Mouse (Mus musculus) adrenal gland, adult 2 months (tissue): ENCODE measurements around the gene Abca3. TPM values are rescaled to one million over a fixed set of nuclear protein-coding genes. Genes with fewer than 3 reads are reported as not detected.
"Not testable (repeated sequence)": the region's sequence is repeated elsewhere in the genome, so short reads cannot be mapped to it uniquely, and the experiment has no call there.

Experiments used
- DNase-seq: peaks from one replicate; pipeline ENCODE4 v3.0.0; 2021
- microRNA-seq, 2 experiments: library from miRNA; unstranded; fragments of <30 nt; microRNA quantifications; one replicate each; pipeline ENCODE4 v1.2.0; 2021
- polyA plus RNA-seq: library from polyadenylated mRNA; depleted of rRNA; stranded (reverse); fragments of >200 nt; gene quantifications from 2 replicates; pipeline ENCODE4 v1.2.3, GENCODE M21; 2012; rRNA removed
- total RNA-seq, 2 experiments: library from RNA; stranded (reverse); gene quantifications; 2 replicates each; pipeline ENCODE4 v1.2.3; 2021

Abca3 gene
- total and polyA plus RNA-seq, 3 experiments, result 22.8 to 33.6 (median 24.0) TPM

DNA sequence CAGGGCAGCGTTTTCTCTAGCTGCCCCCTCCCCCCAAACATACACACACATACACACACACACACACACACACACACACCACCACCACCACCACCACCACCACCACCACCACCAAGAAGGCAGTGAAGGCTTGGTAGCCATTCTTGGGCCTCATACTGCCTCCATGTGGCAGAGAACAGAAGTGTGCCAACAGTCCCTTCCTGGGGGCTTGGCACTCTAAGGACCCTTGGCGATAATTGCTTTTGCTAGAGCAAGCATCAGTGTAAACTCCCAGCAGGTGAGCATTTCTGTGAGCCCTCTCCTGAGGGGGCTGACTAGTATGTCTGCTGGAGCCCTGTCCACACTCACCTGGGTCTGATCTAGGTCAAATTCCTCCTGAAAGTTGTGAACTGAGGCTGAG lies 89.4 kb downstream of the Abca3 start:
- DNase-seq, result no peak

GRCm38 (mm10) chr17:24442107-24442506 lies 90.4 kb downstream of the Abca3 start:
- no peak for DNase-seq

GRCm38 (mm10) chr17:24442632-24443155 lies 90.9 kb downstream of the Abca3 start, which contains the start of gene Dnase1l2:
Dnase1l2 (minus strand) TSS chr17:24443105.
- no peak for DNase-seq

GRCm38 (mm10) chr17:24443409-24443808 lies 91.7 kb downstream of the Abca3 start:
- no peak for DNase-seq

- DNase-seq, result no peak
Measured at GRCm38 (mm10) chr17:24446590-24446989, 94.8 kb downstream of the Abca3 start.

DNA sequence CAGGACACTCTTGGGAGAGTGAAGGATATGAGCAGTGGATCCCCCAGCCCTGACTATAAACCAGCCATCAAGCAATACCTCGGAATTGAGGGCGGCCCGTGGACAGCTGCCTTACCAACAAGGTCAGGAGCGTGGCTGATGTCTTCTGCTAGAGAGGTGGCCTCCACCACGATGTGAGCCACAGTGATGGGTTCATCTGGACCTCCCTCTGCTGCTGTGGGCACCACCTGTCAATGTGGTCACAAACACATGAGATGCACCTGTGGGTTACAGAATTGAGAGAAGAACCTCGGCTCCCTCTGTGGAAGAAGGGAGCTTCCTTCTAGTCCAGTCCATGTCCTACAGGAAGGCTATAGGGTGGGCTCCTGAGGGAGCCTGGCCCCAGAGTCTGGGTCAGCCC lies 97.8 kb downstream of the Abca3 start:
- DNase-seq, result no peak

GRCm38 (mm10) chr17:24451220-24451619 lies 99.5 kb downstream of the Abca3 start:
- DNase-seq, result no peak

GRCm38 (mm10) chr17:24453372-24453771 lies 101.6 kb downstream of the Abca3 start:
- DNase-seq, result peak; percentile 57

DNA sequence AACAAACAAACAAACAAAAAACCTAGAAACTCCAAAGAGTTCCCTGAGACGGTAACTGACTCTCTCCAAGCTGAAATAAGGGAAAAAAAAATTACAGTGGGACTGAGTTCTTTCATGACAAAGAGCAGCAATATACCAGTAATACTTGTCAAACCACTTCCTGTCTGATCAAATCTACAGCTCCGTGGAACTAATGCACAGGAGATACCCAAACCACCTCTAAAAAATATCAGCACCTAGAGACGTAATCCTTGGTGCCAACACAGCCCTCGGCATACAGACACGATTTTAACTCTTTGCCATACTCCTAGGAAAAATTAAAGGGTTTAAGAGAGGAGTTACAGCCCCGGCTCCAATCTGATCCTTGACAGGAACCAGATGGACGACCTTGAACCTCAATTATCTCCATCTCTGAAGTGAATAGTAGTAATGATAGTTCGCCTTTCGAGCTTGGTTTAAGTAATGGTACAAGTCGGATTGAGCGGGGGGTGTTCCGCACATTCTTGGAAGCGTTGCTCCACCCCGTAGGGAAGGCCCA lies 102.5 kb downstream of the Abca3 start:
- no peak for DNase-seq

DNA sequence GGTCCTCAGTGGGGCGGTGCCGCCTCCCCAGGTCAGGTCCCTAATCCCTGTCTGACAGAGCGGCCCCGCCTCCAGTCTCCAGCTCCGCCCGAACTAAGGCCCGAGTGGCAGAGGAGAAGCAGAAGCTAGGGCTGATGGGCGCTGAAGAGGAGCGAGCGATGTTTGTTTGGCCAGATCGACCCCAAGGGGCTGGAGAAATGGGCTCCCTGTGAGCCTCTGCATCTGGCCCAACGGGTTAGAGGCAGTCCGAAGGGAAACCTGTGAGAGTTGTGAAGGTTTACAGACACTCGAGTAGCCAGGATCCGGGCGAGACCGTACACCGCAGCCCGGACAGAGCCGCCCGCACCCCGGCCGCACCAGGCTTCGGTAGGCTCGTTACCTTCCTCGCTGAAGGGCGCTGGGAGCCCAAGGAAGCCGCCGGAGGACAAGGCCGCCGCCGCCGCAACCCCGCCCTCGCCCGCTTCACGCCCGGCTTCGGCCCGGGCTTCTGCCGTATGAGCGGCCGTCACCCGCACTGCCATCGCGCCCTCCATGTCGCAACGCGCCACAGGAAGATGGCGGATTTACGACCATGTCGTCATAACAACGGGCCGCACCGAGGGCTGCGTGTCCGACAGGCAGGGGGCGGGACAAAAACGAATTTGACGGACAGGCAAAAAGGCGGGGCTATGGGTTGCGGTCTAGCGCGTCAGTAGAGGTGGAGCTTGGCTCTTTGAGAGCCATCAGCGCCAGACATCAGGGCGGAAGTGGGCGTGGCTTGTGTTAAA lies 103.2 kb downstream of the Abca3 start:
- peak; percentile 100 for DNase-seq

- not testable (repeated sequence) for DNase-seq
Measured at GRCm38 (mm10) chr17:24455523-24456206, 103.9 kb downstream of the Abca3 start.

Small RNA genes lying within 50 kb of the gene (microRNA-seq; reads per million reads assigned to microRNA genes)
- 0 reads per million in 2 experiments for gene Gm24427

Other genes starting within 250 kb of the Abca3 start
- gene Pdpk1, start 201.0 kb upstream of the Abca3 start, total RNA-seq, result 10 to 100 TPM; 56.4 to 62.0 TPM
- 23.6 and 24.7 TPM in 2 replicates for gene Pdpk1, start 201.0 kb upstream of the Abca3 start, polyA plus RNA-seq
- gene Amdhd2, start 188.2 kb upstream of the Abca3 start, total RNA-seq, result 10 to 100 TPM; 30.1 to 42.1 TPM
- 68.4 and 71.3 TPM in 2 replicates for gene Amdhd2, start 188.2 kb upstream of the Abca3 start, polyA plus RNA-seq
- 100 to 1,000 TPM; 476 to 493 TPM for gene Atp6v0c, start 182.2 kb upstream of the Abca3 start, total RNA-seq
- 1,190 and 1,565 TPM in 2 replicates for gene Atp6v0c, start 182.2 kb upstream of the Abca3 start, polyA plus RNA-seq
- 10 to 100 TPM; 13.4 to 17.1 TPM for gene Tbc1d24, start 146.4 kb upstream of the Abca3 start, total RNA-seq
- gene Tbc1d24, start 146.4 kb upstream of the Abca3 start, polyA plus RNA-seq, result 24.6 and 33.5 TPM in 2 replicates
- 1 to 10 TPM; 1.4 to 2.4 TPM for gene Ntn3, start 142.4 kb upstream of the Abca3 start, total RNA-seq
- 7.4 and 8.8 TPM in 2 replicates for gene Ntn3, start 142.4 kb upstream of the Abca3 start, polyA plus RNA-seq
- 1 to 10 TPM; 7.0 to 7.6 TPM for gene Tedc2, start 131.1 kb upstream of the Abca3 start, total RNA-seq
- 7.5 and 7.8 TPM in 2 replicates for gene Tedc2, start 131.1 kb upstream of the Abca3 start, polyA plus RNA-seq
- gene Ccnf, start 100.5 kb upstream of the Abca3 start, total RNA-seq, result 1 to 10 TPM; 1.8 to 4.0 TPM
- gene Ccnf, start 100.5 kb upstream of the Abca3 start, polyA plus RNA-seq, result 1.9 and 2.0 TPM in 2 replicates
- under 1 TPM; 0.09 to 0.10 TPM for gene Abca17, start 882 bp upstream of the Abca3 start, total RNA-seq
- not detected in 2 replicates for gene Abca17, start 882 bp upstream of the Abca3 start, polyA plus RNA-seq
- gene Rnps1, start 62.6 kb downstream of the Abca3 start, total RNA-seq, result 10 to 100 TPM; 61.4 to 70.3 TPM
- 84.4 and 95.2 TPM in 2 replicates for gene Rnps1, start 62.6 kb downstream of the Abca3 start, polyA plus RNA-seq
- 100 to 1,000 TPM; 303 to 325 TPM for gene Eci1, start 74.7 kb downstream of the Abca3 start, total RNA-seq
- 163 and 182 TPM in 2 replicates for gene Eci1, start 74.7 kb downstream of the Abca3 start, polyA plus RNA-seq
- gene Dnase1l2, start 91.2 kb downstream of the Abca3 start, total RNA-seq, result 1 to 10 TPM; 2.1 to 3.7 TPM
- 1.8 and 4.1 TPM in 2 replicates for gene Dnase1l2, start 91.2 kb downstream of the Abca3 start, polyA plus RNA-seq
- 10 to 100 TPM; 17.0 to 21.8 TPM for gene E4f1, start 118.4 kb downstream of the Abca3 start, total RNA-seq
- 57.5 and 59.5 TPM in 2 replicates for gene E4f1, start 118.4 kb downstream of the Abca3 start, polyA plus RNA-seq
- 100 to 1,000 TPM in 1 of 2 experiments, 10 to 100 TPM in 1; 65.0 to 104 TPM for gene Pgp, start 118.4 kb downstream of the Abca3 start, total RNA-seq
- 254 TPM in 2 replicates for gene Pgp, start 118.4 kb downstream of the Abca3 start, polyA plus RNA-seq
- gene Bricd5, start 121.9 kb downstream of the Abca3 start, total RNA-seq, result under 1 TPM; 0.38 to 0.69 TPM
- gene Bricd5, start 121.9 kb downstream of the Abca3 start, polyA plus RNA-seq, result 0.57 and 0.67 TPM in 2 replicates
- gene Mlst8, start 127.1 kb downstream of the Abca3 start, total RNA-seq, result 10 to 100 TPM; 25.6 to 26.0 TPM
- 44.5 and 61.7 TPM in 2 replicates for gene Mlst8, start 127.1 kb downstream of the Abca3 start, polyA plus RNA-seq
- 10 to 100 TPM; 19.4 to 28.7 TPM for gene Caskin1, start 136.7 kb downstream of the Abca3 start, total RNA-seq
- 47.0 and 47.7 TPM in 2 replicates for gene Caskin1, start 136.7 kb downstream of the Abca3 start, polyA plus RNA-seq
- gene Traf7, start 176.0 kb downstream of the Abca3 start, total RNA-seq, result 100 to 1,000 TPM in 1 of 2 experiments, 10 to 100 TPM in 1; 91.4 to 105 TPM
- gene Traf7, start 176.0 kb downstream of the Abca3 start, polyA plus RNA-seq, result 152 and 167 TPM in 2 replicates
- 1 to 10 TPM in 1 of 2 experiments, under 1 TPM in 1; 0.98 to 1.8 TPM for gene Rab26, start 182.3 kb downstream of the Abca3 start, total RNA-seq
- 0.65 and 1.1 TPM in 2 replicates for gene Rab26, start 182.3 kb downstream of the Abca3 start, polyA plus RNA-seq
- 10 to 100 TPM; 34.3 to 40.5 TPM for gene Pkd1, start 197.9 kb downstream of the Abca3 start, total RNA-seq
- 73.2 and 73.3 TPM in 2 replicates for gene Pkd1, start 197.9 kb downstream of the Abca3 start, polyA plus RNA-seq